Mouse (Mus musculus) liver, adult 2 months (tissue): ENCODE data around the gene Syt2.

Source experiments
- CTCF ChIP-seq: fragments of 200-500 bp; IDR thresholded peaks from 2 replicates; pipeline ENCODE4 v1.5.1; 2011; ENCODE audit warnings: low read depth, low read length, control low read depth
- POLR2A ChIP-seq: fragments of 200-500 bp; IDR thresholded peaks from 2 replicates; pipeline ENCODE4 v1.6.1; 2011; ENCODE audit warnings: low read length, control low read depth; ENCODE audit not compliant: insufficient read depth; ENCODE audit errors: extremely low read depth

DNA sequence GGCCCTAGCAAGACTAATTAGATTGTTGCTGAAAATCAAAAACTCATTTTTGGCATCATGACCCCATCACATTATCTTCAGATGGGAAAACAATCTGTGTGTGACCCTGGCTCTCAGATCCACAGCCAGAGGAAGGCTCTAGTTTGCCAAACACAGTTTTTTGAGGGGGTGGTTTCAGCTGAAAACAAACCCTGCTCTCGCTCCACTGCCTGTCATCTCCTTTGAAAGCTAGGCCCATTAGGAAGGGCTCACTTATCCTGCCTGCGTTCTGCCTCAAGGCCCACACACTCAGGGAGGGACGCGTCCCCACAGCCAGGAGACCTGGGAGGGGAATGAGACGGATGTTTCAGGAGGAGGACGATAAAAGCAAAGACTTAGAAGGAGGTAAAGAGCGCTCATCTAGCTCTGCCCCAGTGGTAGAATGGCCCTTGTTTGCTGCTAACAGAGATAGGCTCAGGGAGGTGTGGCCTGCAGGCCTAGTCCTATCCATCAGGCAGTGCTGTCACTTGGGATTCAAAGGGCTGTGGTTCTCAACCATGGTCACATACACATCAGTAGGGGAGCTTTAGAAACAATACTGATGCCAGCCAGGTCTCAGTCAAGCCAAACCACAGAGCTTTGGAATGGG is 118.5 kb downstream of the Syt2 start:
- TF ChIP-seq CTCF: no peak
- no peak for TF ChIP-seq POLR2A
